Mouse (Mus musculus) forebrain, postnatal 0 days (tissue): Measurements from ENCODE around the gene Trpm7. TPM values are rescaled to one million over a fixed set of nuclear protein-coding genes. Genes with fewer than 3 reads are reported as not detected.

Experiments
- ATAC-seq: fragments of 200-750 bp; cut with Nextera tagmentation; 2 replicates; pipeline ENCODE4 v1.8.0; 2017; ENCODE audit warnings: mild to moderate bottlenecking, moderate library complexity
- DNase-seq: peaks from one replicate; pipeline ENCODE4 v3.0.0-alpha.2; 2015
- H3K27ac ChIP-seq: fragments of 300-500 bp; sonication (generic); 2 replicates; pipeline ENCODE4 v1.5.1; 2014; ENCODE audit warnings: low read depth, mild to moderate bottlenecking, antibody characterized with exemption, low read length, moderate library complexity, mixed read lengths
- H3K27me3 ChIP-seq: fragments of 300-500 bp; sonication (generic); 2 replicates; pipeline ENCODE4 v1.6.1; 2014; ENCODE audit warnings: mild to moderate bottlenecking, low read length, mixed read lengths; ENCODE audit not compliant: insufficient read depth
- H3K36me3 ChIP-seq: fragments of 300-500 bp; sonication (generic); 2 replicates; pipeline ENCODE4 v1.6.1; 2014; ENCODE audit warnings: mild to moderate bottlenecking, moderate library complexity; ENCODE audit not compliant: insufficient read depth
- H3K4me1 ChIP-seq: fragments of 300-500 bp; sonication (generic); 2 replicates; pipeline ENCODE4 v1.6.1; 2014; ENCODE audit warnings: antibody characterized with exemption; ENCODE audit not compliant: insufficient read depth
- H3K4me2 ChIP-seq: fragments of 300-500 bp; sonication (generic); 2 replicates; pipeline ENCODE4 v1.6.1; 2014; ENCODE audit warnings: low read depth, mild to moderate bottlenecking, moderate library complexity
- H3K4me3 ChIP-seq: fragments of 300-500 bp; sonication (generic); 2 replicates; pipeline ENCODE4 v1.5.1; 2014; ENCODE audit warnings: low read depth, low read length, mixed read lengths
- H3K9ac ChIP-seq: fragments of 300-500 bp; sonication (generic); 2 replicates; pipeline ENCODE4 v1.6.1; 2014; ENCODE audit warnings: mild to moderate bottlenecking
- H3K9me3 ChIP-seq: fragments of 300-500 bp; sonication (generic); 2 replicates; pipeline ENCODE4 v1.6.1; 2016; ENCODE audit warnings: low read length
- CTCF ChIP-seq: sonication (generic); IDR thresholded peaks from 2 replicates; pipeline ENCODE4 v1.5.1; 2016; ENCODE audit warnings: antibody characterized with exemption, control low read depth, low read depth
- WGBS: fragments of 180-500 bp; shearing (Covaris S2); extraction: QIAGEN DNeasy Blood & Tissue Kit; methylation state at CpG from one replicate; pipeline ENCODE4 v1.1.7; 2014; 5-methylcytosine and 5-hydroxymethylcytosine counted together
- polyA plus RNA-seq: library from polyadenylated mRNA; unstranded; fragments of >200 nt; fragmentation: Nextera tagmentation; extraction: Ambion mirVana; gene quantifications from 2 replicates; pipeline ENCODE4 v1.2.1, GENCODE M21; 2015
- total RNA-seq: library from RNA; depleted of rRNA; stranded (reverse); fragments of >200 nt; gene quantifications from 2 replicates; pipeline ENCODE4 v1.2.3, GENCODE M21; 2014; rRNA removed

Trpm7 gene
- total RNA-seq (36.9 and 51.9 TPM in 2 replicates), polyA plus RNA-seq (13.6 and 21.7 TPM in 2 replicates)

GRCm38 (mm10) chr2:126875871-126876796, at the start of gene Trpm7:
Gene Trpm7 (minus strand): TSS chr2:126876230.
- peak; percentile 96 for DNase-seq
- no peaks in the 10 kb centered on the region for H3K27me3 ChIP-seq
- H3K27ac ChIP-seq = peak within 1 kb of the TSS; percentile 91
- peak; percentile 99 for ATAC-seq
- peak within 1 kb of the TSS; percentile 69 for H3K4me2 ChIP-seq
- no peaks in the 10 kb centered on the region for H3K9me3 ChIP-seq
- H3K4me3 ChIP-seq = peak within 1 kb of the TSS; percentile 73
- TF ChIP-seq CTCF = no peak
- peak within 1 kb of the TSS; percentile 83 for H3K9ac ChIP-seq
- H3K36me3 ChIP-seq = no peaks in the 10 kb centered on the region
- under 1% methylated on average over 77 of the region's 81 CpGs for WGBS
- H3K4me1 ChIP-seq = peaks cover 11% of the 10 kb centered on the region; the same call in 1 of the 2 replicates

DNA sequence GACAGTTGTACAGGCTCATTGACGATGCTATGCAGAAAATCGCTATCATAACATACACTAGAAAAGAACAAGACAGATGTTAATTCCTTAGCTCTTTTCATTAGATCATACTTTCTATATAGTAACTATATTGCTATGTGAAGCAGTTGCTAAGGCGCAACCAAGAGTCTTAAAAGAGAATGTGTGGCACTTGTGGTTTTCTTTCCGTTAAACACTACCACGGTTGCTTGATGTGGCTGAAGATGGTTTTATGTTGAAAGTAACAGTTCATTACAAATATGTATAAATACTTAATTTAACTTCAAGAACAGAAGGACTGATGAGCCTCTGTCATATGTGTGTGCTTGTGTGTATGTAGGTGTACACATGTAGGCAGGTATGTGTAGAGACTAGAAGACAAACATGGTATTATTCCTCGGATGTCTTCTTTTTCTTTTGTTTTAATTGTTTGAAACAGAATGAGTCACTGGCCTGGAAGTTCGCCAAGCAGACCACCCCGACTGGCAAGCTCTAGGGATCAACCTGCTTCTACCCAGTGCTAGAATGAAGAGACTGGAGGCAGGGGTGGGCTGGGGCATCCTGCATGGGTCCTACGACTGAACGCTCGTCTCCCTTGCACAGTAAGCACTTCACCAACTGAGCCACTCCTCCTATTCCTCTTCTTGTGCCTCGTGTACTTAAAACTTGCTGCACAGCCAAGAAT, 44.5 kb upstream of the Trpm7 start:
- H3K9me3 ChIP-seq = no peaks in the 10 kb centered on the region

DNA sequence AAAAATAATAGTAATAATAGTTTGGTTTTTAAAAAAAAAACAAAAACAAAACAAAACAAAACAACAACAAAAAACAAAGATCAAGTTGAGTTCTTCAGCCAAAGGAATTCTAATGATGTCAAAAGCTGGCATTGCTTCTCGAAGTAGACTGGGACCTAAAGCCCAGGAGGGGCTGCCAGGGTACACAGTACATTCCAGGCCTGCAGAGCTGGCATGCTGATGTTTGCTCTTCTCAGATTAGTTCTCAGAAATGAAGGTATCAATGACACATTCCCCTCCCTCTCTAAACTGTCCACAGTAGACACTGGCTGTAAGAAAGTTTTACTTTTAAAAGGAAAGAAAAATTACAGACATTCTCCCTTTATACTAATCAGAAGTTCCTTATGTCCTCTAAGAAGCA, 40.2 kb upstream of the Trpm7 start:
- WGBS = 67% methylated on average over 1 of the region's 1 CpGs
- ATAC-seq (no peak), DNase-seq (no peak)
- Histone ChIP-seq H3K4me2 (no peak overlapping the region), H3K4me1 (no peaks in the 10 kb centered on the region), H3K27me3 (no peaks in the 10 kb centered on the region), H3K4me3 (no peak overlapping the region), H3K27ac (no peak overlapping the region), H3K9ac (no peak overlapping the region), H3K9me3 (no peaks in the 10 kb centered on the region), H3K36me3 (peaks cover 65% of the 10 kb centered on the region)
- no peak for TF ChIP-seq CTCF

More for the DNA sequence above, 44.5 kb upstream of the Trpm7 start:
- Histone ChIP-seq H3K4me1 (no peaks in the 10 kb centered on the region), H3K36me3 (peaks cover 69% of the 10 kb centered on the region), H3K4me3 (no peak overlapping the region), H3K27ac (no peak overlapping the region), H3K4me2 (no peak overlapping the region), H3K27me3 (no peaks in the 10 kb centered on the region), H3K9ac (no peak overlapping the region)
- no peak for TF ChIP-seq CTCF
- ATAC-seq (no peak), DNase-seq (no peak)
- WGBS = 73% methylated on average over 12 of the region's 12 CpGs

- 56% methylated on average over 4 of the region's 4 CpGs for WGBS
- peaks cover 54% of the 10 kb centered on the region for H3K36me3 ChIP-seq
Measured at GRCm38 (mm10) chr2:126914096-126914495, 38.1 kb upstream of the Trpm7 start.

DNA sequence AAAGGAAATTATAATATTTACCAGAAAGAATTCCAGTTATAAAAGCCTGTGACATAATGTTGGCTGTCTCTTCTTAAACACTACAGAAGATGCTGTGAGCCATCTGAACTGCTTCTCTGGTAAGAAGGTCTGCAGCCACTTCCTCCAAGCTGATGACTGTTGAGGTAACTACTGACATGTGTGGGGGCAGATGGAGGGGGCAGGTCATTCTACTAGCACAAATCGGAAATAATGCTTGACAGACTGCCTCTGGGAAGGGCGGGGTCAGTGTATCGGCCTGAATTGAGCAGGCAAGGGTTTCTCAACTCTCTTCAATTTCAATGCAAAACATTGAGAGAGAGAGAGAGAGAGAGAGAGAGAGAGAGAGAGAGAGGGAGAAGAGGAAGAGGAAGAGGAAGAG, 28.1 kb upstream of the Trpm7 start:
- DNase-seq = no peak
- no peaks in the 10 kb centered on the region for H3K27me3 ChIP-seq
- peaks cover 20% of the 10 kb centered on the region for H3K36me3 ChIP-seq
- H3K4me1 ChIP-seq = no peaks in the 10 kb centered on the region
- WGBS = 72% methylated on average over 3 of the region's 3 CpGs
- no peak overlapping the region for H3K27ac ChIP-seq
- H3K9ac ChIP-seq = no peak overlapping the region
- H3K4me3 ChIP-seq = no peak overlapping the region
- no peak overlapping the region for H3K4me2 ChIP-seq
- no peaks in the 10 kb centered on the region for H3K9me3 ChIP-seq
- no peak for ATAC-seq
- no peak for TF ChIP-seq CTCF

More at GRCm38 (mm10) chr2:126914096-126914495, 38.1 kb upstream of the Trpm7 start:
- no peak overlapping the region for H3K4me2 ChIP-seq
- no peak for TF ChIP-seq CTCF
- H3K4me3 ChIP-seq = no peak overlapping the region
- H3K4me1 ChIP-seq = no peaks in the 10 kb centered on the region
- no peaks in the 10 kb centered on the region for H3K9me3 ChIP-seq
- DNase-seq (no peak), ATAC-seq (no peak)
- no peaks in the 10 kb centered on the region for H3K27me3 ChIP-seq
- no peak overlapping the region for H3K27ac ChIP-seq
- no peak overlapping the region for H3K9ac ChIP-seq

DNA sequence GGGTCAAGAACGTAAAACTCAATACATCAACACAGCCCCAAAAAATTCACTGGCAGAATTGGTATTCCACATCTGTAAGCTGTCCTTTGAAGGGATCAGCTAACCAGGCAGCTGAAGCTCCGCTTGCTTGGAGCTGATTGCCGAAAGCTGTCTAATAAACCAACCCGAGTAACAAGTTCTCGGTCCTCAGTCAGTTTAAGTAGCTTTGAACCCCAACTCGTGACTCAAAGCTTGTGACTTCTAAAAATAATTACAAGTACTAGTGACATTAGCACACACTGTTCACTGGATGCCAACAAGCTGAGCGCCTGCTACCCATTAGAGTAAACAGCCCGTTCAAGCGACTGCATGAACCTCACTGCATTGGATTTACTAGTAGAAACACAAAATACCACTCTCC, 21.5 kb upstream of the Trpm7 start:
- no peak overlapping the region for H3K27ac ChIP-seq
- no peak for TF ChIP-seq CTCF
- DNase-seq (no peak), ATAC-seq (no peak)
- no peaks in the 10 kb centered on the region for H3K4me1 ChIP-seq
- no peak overlapping the region for H3K9ac ChIP-seq
- H3K9me3 ChIP-seq = no peaks in the 10 kb centered on the region
- peaks cover 15% of the 10 kb centered on the region for H3K36me3 ChIP-seq
- H3K4me3 ChIP-seq = no peak overlapping the region
- H3K27me3 ChIP-seq = no peaks in the 10 kb centered on the region
- 91% methylated on average over 9 of the region's 9 CpGs for WGBS
- no peak overlapping the region for H3K4me2 ChIP-seq

GRCm38 (mm10) chr2:126896941-126897340, 20.9 kb upstream of the Trpm7 start:
- H3K9me3 ChIP-seq = no peaks in the 10 kb centered on the region
- peaks cover 15% of the 10 kb centered on the region for H3K36me3 ChIP-seq
- ATAC-seq = no peak
- TF ChIP-seq CTCF = no peak
- no peaks in the 10 kb centered on the region for H3K27me3 ChIP-seq
- no peak overlapping the region for H3K4me3 ChIP-seq
- no peak overlapping the region for H3K27ac ChIP-seq
- WGBS = 79% methylated on average over 6 of the region's 6 CpGs
- H3K9ac ChIP-seq = no peak overlapping the region
- no peak overlapping the region for H3K4me2 ChIP-seq
- H3K4me1 ChIP-seq = no peaks in the 10 kb centered on the region
- DNase-seq = no peak
